8 mouse cellular contexts compared by ENCODE assay signal in genomic region chr9:43729450-43730266, GRCm38 (mm10). TPM values are rescaled to one million over a fixed set of nuclear protein-coding genes. Genes with fewer than 3 reads are reported as not detected.
DNase-seq lines count a peak whose midpoint lies in the region; ATAC-seq and TF ChIP-seq lines count a peak whose summit lies in the region.

No protein-coding gene starts in this region.

- no peak overlapping the region for H3K4me2 ChIP-seq in kidney, embryonic 16.5 days (replicated peaks; ENCODE audit: low read depth, low read length)
- H3K4me2 ChIP-seq in hindbrain, postnatal 0 days (ENCODE audit: low read depth, low read length): no peak overlapping the region

- WGBS in kidney, embryonic 16.5 days: 16% methylated on average over 10 of the region's 10 CpGs
- 15% methylated on average over 10 of the region's 10 CpGs for WGBS in hindbrain, postnatal 0 days

- no peak for TF ChIP-seq CTCF in hindbrain, postnatal 0 days (IDR thresholded peaks at IDR 0.05; ENCODE audit: low read depth)

- H3K9ac ChIP-seq in kidney, embryonic 16.5 days (replicated peaks; ENCODE audit: low read length): no peak overlapping the region
- H3K9ac ChIP-seq in hindbrain, postnatal 0 days (replicated peaks; ENCODE audit: low read length): no peak overlapping the region

- no peaks in the 10 kb centered on the region for H3K36me3 ChIP-seq in kidney, embryonic 16.5 days (ENCODE audit: insufficient read depth, low read length)
- no peaks in the 10 kb centered on the region for H3K36me3 ChIP-seq in hindbrain, postnatal 0 days (ENCODE audit: insufficient read depth, low read length)

- H3K9me3 ChIP-seq in kidney, embryonic 16.5 days (ENCODE audit: low read length): no peaks in the 10 kb centered on the region
- H3K9me3 ChIP-seq in hindbrain, postnatal 0 days (ENCODE audit: low read length): no peaks in the 10 kb centered on the region

- H3K4me1 ChIP-seq in kidney, embryonic 16.5 days (ENCODE audit: insufficient read depth, low read length): peaks cover 26% of the 10 kb centered on the region
- H3K4me1 ChIP-seq in hindbrain, postnatal 0 days (ENCODE audit: insufficient read depth, low read length): peaks cover 10% of the 10 kb centered on the region; the same call in 1 of the 2 replicates

- peak; percentile 62 for DNase-seq in kidney, postnatal 14 days
- DNase-seq in ZHBTc4 (ENCODE audit: low read depth, low spot score): peak; percentile 88
- peak; percentile 36 for DNase-seq in hindbrain, postnatal 0 days (ENCODE audit: low spot score)
- no peak for DNase-seq in right cerebral cortex, postnatal 36 days (ENCODE audit: low spot score in 2 of 2)
- DNase-seq in thymus, postnatal 10 days (ENCODE audit: low spot score in 2 of 2): no peak

- no peak overlapping the region for H3K27ac ChIP-seq in kidney, embryonic 16.5 days (ENCODE audit: low read length)
- H3K27ac ChIP-seq in hindbrain, postnatal 0 days: no peak overlapping the region

- no peak for ATAC-seq in kidney, embryonic 16.5 days (ENCODE audit: low FRiP score, low TSS enrichment)
- no peak for ATAC-seq in hindbrain, postnatal 0 days
- ATAC-seq in megakaryocyte-erythroid progenitor cell, adult 5-6 weeks (replicated peaks; ENCODE audit: low FRiP score, low TSS enrichment, poor library complexity, severe bottlenecking): peak; percentile 49; the same call in 1 of the 2 replicates
- ATAC-seq in erythroblast, adult 5-6 weeks (replicated peaks; ENCODE audit: low FRiP score, poor library complexity, severe bottlenecking): no peak

- peaks cover 13% of the 10 kb centered on the region for H3K27me3 ChIP-seq in kidney, embryonic 16.5 days (ENCODE audit: insufficient read depth, low read length)
- 0 out of 2 replicates have a peak, but pooled peaks cover 5% of the 10 kb centered on the region for H3K27me3 ChIP-seq in hindbrain, postnatal 0 days (ENCODE audit: insufficient read depth, low read length)

- H3K4me3 ChIP-seq in kidney, embryonic 16.5 days (ENCODE audit: low read length): no peak overlapping the region
- H3K4me3 ChIP-seq in hindbrain, postnatal 0 days (ENCODE audit: low read length): no peak overlapping the region

RNA-seq across cellular contexts. Expression of gene Nectin1, which starts 14.1 kb away (rescaled TPM):
- 4.3 and 4.7 TPM in 2 replicates for polyA plus RNA-seq in kidney, embryonic 16.5 days (2015; fragmentation: Nextera tagmentation; extraction: Ambion mirVana)
- 69.2 and 72.8 TPM in 2 replicates for total RNA-seq in hindbrain, postnatal 0 days (2014; rRNA removed)
- polyA plus RNA-seq in hindbrain, postnatal 0 days (2015; fragmentation: Nextera tagmentation; extraction: Ambion mirVana): 15.7 and 17.1 TPM in 2 replicates
- total RNA-seq in megakaryocyte-erythroid progenitor cell, adult 5-6 weeks (2014; fragmentation: Nextera tagmentation): 2.5 and 3.0 TPM in 2 replicates
- total RNA-seq in megakaryocyte-erythroid progenitor cell, adult 5-6 weeks (2017): 0.94 and 1.8 TPM in 2 replicates
- total RNA-seq in erythroblast, adult 5-6 weeks (2015; ENCODE audit: low replicate concordance): 0.19 and 1.5 TPM in 2 replicates
- total RNA-seq in erythroblast, adult 5-6 weeks (2017; ENCODE audit: low replicate concordance): not detected in 2 replicates

Comparison
In these comparisons a context has a peak if more than half of its experiments do, and no peak if none do; other contexts are left out.
1. DNase-seq: peak in kidney, postnatal 14 days (single experiment), ZHBTc4 (single experiment) and hindbrain, postnatal 0 days (single experiment); none in right cerebral cortex, postnatal 36 days (0 of 2) and thymus, postnatal 10 days (0 of 2).
2. RNA of gene Nectin1, which starts 14.1 kb away (total RNA-seq): 69.2 to 72.8 TPM in hindbrain, postnatal 0 days; 0.94 to 3.0 TPM in megakaryocyte-erythroid progenitor cell, adult 5-6 weeks and 0.19 to 1.5 TPM in erythroblast, adult 5-6 weeks; every median in the first group is over 10 times any median in the second.